Mouse (Mus musculus) hindbrain, embryonic 16.5 days (tissue): Measurements from ENCODE around the gene Tiam1. TPM values are rescaled to one million over a fixed set of nuclear protein-coding genes. Genes with fewer than 3 reads are reported as not detected.

Source experiments
- ATAC-seq: fragments of 200-750 bp; cut with Nextera tagmentation; 2 replicates; pipeline ENCODE4 v1.8.0; 2017; ENCODE audit warnings: moderate TSS enrichment, moderate library complexity
- H3K27ac ChIP-seq: fragments of 300-500 bp; sonication (generic); 2 replicates; pipeline ENCODE4 v1.5.1; 2014; ENCODE audit warnings: low read depth, mild to moderate bottlenecking, control low read depth, low read length, moderate library complexity
- H3K27me3 ChIP-seq: fragments of 300-500 bp; sonication (generic); replicated peaks from 2 replicates; pipeline ENCODE4 v1.6.1; 2014; ENCODE audit warnings: low read length; ENCODE audit not compliant: control insufficient read depth, insufficient read depth
- H3K36me3 ChIP-seq: fragments of 300-500 bp; sonication (generic); 2 replicates; pipeline ENCODE4 v1.6.1; 2014; ENCODE audit warnings: mild to moderate bottlenecking, low read length, moderate library complexity, mixed read lengths; ENCODE audit not compliant: control insufficient read depth, insufficient read depth
- H3K4me1 ChIP-seq: fragments of 300-500 bp; sonication (generic); 2 replicates; pipeline ENCODE4 v1.6.1; 2014; ENCODE audit warnings: low read depth, low read length; ENCODE audit not compliant: control insufficient read depth, insufficient read depth
- H3K4me2 ChIP-seq: fragments of 300-500 bp; sonication (generic); 2 replicates; pipeline ENCODE4 v1.6.1; 2014; ENCODE audit warnings: mild to moderate bottlenecking, low read length, control low read depth, moderate library complexity
- H3K4me3 ChIP-seq: fragments of 300-500 bp; sonication (generic); 2 replicates; pipeline ENCODE4 v1.5.1; 2014; ENCODE audit warnings: mild to moderate bottlenecking, low read length, control low read depth, moderate library complexity
- H3K9ac ChIP-seq: fragments of 300-500 bp; sonication (generic); 2 replicates; pipeline ENCODE4 v1.6.1; 2014; ENCODE audit warnings: low read depth, mild to moderate bottlenecking, control low read depth, low read length, moderate library complexity
- H3K9me3 ChIP-seq: fragments of 300-500 bp; sonication (generic); 2 replicates; pipeline ENCODE4 v1.6.1; 2014; ENCODE audit warnings: mild to moderate bottlenecking, low read length, moderate library complexity; ENCODE audit not compliant: control insufficient read depth
- WGBS: fragments of 180-500 bp; shearing (Covaris S2); extraction: QIAGEN DNeasy Blood & Tissue Kit; methylation state at CpG from one replicate; pipeline ENCODE4 v1.1.7; 2014; 5-methylcytosine and 5-hydroxymethylcytosine counted together
- polyA plus RNA-seq: library from polyadenylated mRNA; unstranded; fragments of >200 nt; fragmentation: Nextera tagmentation; extraction: Ambion mirVana; gene quantifications from 2 replicates; pipeline ENCODE4 v1.2.1, GENCODE M21; 2015

Gene Tiam1
- polyA plus RNA-seq, 1 experiment from 2014 or later, result 16.6 TPM

DNA sequence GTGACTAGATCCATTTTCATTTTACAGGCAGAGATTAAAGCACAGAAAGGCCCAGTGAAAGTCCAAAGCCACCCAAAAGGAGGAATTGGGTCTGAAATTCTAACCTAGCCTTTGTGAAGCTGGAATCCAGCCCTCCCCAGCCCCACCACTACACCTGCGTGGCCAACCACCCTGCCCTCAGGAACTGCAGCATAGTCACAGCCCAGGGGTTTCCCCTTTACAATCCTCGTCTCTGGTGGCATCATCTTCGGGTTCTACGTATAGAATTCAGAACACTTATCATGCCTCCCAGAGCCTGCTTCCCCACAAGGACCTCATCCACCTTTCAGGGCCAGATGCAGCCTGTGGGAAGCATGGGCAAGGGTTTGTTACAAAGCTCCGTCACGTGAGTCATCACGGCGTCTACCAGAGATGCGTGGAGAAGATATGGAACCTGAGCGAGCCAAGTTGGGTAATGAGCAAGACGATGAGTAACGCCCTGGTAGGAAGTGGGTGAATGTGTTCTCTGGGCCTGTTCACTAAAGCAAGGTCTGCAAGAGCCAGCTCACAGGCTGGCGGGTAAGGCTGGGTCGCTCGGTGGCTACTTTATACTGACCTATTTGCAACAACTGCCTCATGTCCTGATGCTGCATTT lies 170.6 kb downstream of the Tiam1 start:
- no peaks in the 10 kb centered on the region for H3K36me3 ChIP-seq
- no peak overlapping the region for H3K4me2 ChIP-seq
- no peak overlapping the region for H3K9ac ChIP-seq
- no peaks in the 10 kb centered on the region for H3K27me3 ChIP-seq
- 95% methylated on average over 15 of the region's 15 CpGs for WGBS
- H3K4me3 ChIP-seq, result no peak overlapping the region
- no peak for ATAC-seq
- no peak overlapping the region for H3K27ac ChIP-seq
- H3K4me1 ChIP-seq, result no peaks in the 10 kb centered on the region
- no peaks in the 10 kb centered on the region for H3K9me3 ChIP-seq

DNA sequence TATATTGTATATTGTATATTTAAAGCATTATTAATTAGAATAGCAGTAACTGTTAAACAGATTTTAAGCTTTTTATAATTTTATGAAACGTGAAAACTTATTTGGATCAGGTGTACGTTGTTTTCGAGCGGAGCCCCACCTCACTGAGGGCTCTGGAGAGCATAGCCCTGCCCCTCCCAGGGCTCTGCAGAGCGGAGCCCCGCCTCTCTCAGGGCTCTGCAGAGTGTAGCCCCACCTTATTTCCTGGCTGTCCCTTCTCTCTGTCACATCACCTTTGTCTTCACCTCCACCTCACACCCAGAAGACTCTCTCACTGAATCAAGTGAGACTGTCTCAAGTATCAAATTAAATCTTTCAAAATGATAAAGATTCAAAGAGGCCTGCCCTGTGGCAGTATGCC lies 171.6 kb downstream of the Tiam1 start:
- Histone ChIP-seq H3K27ac (no peak overlapping the region), H3K4me3 (no peak overlapping the region), H3K4me1 (no peaks in the 10 kb centered on the region), H3K9me3 (no peaks in the 10 kb centered on the region), H3K9ac (no peak overlapping the region), H3K27me3 (no peaks in the 10 kb centered on the region), H3K4me2 (no peak overlapping the region), H3K36me3 (no peaks in the 10 kb centered on the region)
- WGBS, result 93% methylated on average over 6 of the region's 6 CpGs
- no peak for ATAC-seq

- Histone ChIP-seq H3K27ac (no peak overlapping the region), H3K9ac (no peak overlapping the region), H3K27me3 (no peaks in the 10 kb centered on the region), H3K4me2 (no peak overlapping the region), H3K4me3 (no peak overlapping the region), H3K36me3 (no peaks in the 10 kb centered on the region), H3K9me3 (peaks cover 6% of the 10 kb centered on the region), H3K4me1 (no peaks in the 10 kb centered on the region)
- ATAC-seq, result no peak
- WGBS, result 77% methylated on average over 6 of the region's 6 CpGs
These were observed 175.5 kb downstream of the Tiam1 start for GRCm38 (mm10) chr16:89968058-89968457.

DNA sequence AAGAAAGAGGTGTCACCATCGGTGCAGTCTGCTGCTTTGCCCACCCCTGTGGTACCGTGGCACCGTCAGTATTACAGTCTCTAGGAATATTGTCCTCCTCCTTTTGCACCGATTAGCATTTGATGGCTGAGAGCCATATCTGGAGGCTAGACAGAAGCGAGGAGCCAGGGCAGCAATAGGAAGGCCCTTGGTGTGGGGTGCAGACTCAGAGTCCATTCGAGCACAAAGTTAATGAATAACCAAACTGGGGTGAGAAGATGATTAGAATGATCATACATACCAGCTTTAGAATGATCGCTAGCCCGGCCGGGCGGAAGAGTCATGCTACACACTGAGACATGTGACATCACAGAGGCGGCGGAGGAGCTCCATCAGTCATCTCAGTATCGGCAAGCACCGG lies 180.7 kb downstream of the Tiam1 start:
- Histone ChIP-seq H3K27ac (no peak overlapping the region), H3K9me3 (peaks cover 6% of the 10 kb centered on the region), H3K27me3 (no peaks in the 10 kb centered on the region), H3K9ac (no peak overlapping the region), H3K4me1 (peaks cover 12% of the 10 kb centered on the region), H3K4me3 (no peak overlapping the region), H3K36me3 (no peaks in the 10 kb centered on the region), H3K4me2 (no peak overlapping the region)
- ATAC-seq, result no peak
- 88% methylated on average over 14 of the region's 14 CpGs for WGBS

DNA sequence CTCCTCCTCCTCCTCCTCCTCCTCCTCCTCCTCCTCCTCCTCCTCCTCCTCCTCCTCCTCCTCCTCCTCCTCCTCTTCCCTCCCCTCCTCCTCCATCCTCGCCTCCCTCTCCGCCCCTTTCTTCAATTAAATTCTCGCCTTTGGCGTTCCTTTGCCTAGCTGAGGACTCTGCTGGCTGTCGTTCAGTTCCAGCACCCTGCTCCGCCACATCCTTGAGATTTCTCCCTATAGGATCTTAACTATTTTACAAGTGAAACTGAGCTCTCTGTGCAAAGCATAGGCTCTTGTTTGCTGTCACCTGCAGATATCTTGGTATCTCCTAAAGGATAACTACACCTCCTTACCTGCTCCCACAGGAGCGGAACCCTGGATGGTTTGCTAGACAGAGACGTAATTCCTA lies 182.7 kb downstream of the Tiam1 start:
- Histone ChIP-seq H3K4me1 (peaks cover 12% of the 10 kb centered on the region), H3K36me3 (no peaks in the 10 kb centered on the region), H3K27me3 (no peaks in the 10 kb centered on the region), H3K4me2 (peak overlapping the region; percentile 85), H3K4me3 (peak overlapping the region; percentile 42), H3K9ac (no peak overlapping the region), H3K9me3 (peaks cover 2% of the 10 kb centered on the region), H3K27ac (no peak overlapping the region)
- 0 out of 2 replicates have a peak, but pooled peaks have one; percentile 18 for ATAC-seq
- WGBS, result 18% methylated on average over 7 of the region's 8 CpGs

- under 1% methylated on average over 33 of the region's 33 CpGs for WGBS
- H3K4me1 ChIP-seq, result peaks cover 12% of the 10 kb centered on the region
- no peaks in the 10 kb centered on the region for H3K9me3 ChIP-seq
- H3K4me2 ChIP-seq, result peak overlapping the region; percentile 85
- no peak overlapping the region for H3K27ac ChIP-seq
- peak overlapping the region; percentile 42 for H3K4me3 ChIP-seq
- no peaks in the 10 kb centered on the region for H3K27me3 ChIP-seq
- peak overlapping the region; percentile 59; the same call in 1 of the 2 replicates for H3K9ac ChIP-seq
- no peaks in the 10 kb centered on the region for H3K36me3 ChIP-seq
- ATAC-seq, result peak; percentile 68
These were observed 183.2 kb downstream of the Tiam1 start for GRCm38 (mm10) chr16:89960186-89960878.

DNA sequence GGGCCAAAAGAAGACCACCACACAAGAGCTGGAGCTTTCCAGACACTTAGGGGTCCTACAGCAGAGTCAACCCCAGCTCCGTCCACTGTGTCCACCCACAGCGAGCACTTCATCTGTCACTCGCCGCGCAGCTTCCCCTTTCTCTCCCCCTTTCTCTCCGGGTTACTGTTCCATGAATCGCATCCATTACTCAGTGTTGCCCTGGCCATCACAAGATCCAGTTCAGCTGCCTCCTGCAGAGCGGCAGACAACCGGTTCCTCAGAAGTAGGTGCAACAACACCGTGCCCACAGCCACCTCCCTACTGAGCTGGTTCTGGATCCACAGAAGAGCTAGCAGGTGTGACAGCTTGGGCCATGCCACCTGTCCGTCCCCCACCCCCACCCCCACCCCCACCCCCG lies 184.6 kb downstream of the Tiam1 start:
- Histone ChIP-seq H3K9me3 (no peaks in the 10 kb centered on the region), H3K27me3 (no peaks in the 10 kb centered on the region), H3K4me1 (peaks cover 12% of the 10 kb centered on the region), H3K9ac (no peak overlapping the region), H3K4me3 (no peak overlapping the region), H3K4me2 (peak overlapping the region; percentile 38), H3K36me3 (no peaks in the 10 kb centered on the region), H3K27ac (no peak overlapping the region)
- 16% methylated on average over 12 of the region's 12 CpGs for WGBS
- 0 out of 2 replicates have a peak, but pooled peaks have one; percentile 18 for ATAC-seq

DNA sequence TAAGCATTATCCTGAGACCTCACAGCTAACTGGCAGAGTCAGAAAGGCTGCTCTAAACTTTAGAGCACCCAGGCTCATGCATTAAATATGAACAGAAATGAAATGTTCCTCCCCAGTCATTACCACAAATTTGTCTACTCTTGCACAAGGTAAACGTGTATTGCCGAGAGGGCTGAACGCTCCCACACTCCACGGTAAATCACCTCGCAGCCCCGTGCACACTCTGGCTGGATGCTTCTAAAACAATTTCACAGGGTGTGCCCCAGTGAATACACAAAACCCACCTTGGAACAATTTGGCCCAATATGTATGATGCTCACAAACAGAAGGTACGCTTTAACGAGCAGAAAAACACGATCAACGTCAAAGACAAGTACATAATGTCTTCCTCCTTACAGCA lies 185.5 kb downstream of the Tiam1 start:
- no peaks in the 10 kb centered on the region for H3K27me3 ChIP-seq
- no peak for ATAC-seq
- H3K4me3 ChIP-seq, result no peak overlapping the region
- no peak overlapping the region for H3K27ac ChIP-seq
- H3K4me2 ChIP-seq, result no peak overlapping the region
- no peaks in the 10 kb centered on the region for H3K9me3 ChIP-seq
- H3K36me3 ChIP-seq, result no peaks in the 10 kb centered on the region
- no peak overlapping the region for H3K9ac ChIP-seq
- H3K4me1 ChIP-seq, result peaks cover 12% of the 10 kb centered on the region
- WGBS, result 65% methylated on average over 10 of the region's 10 CpGs

GRCm38 (mm10) chr16:89954525-89954924 lies 189.0 kb downstream of the Tiam1 start:
- Histone ChIP-seq H3K9me3 (no peaks in the 10 kb centered on the region), H3K4me2 (no peak overlapping the region), H3K27me3 (no peaks in the 10 kb centered on the region), H3K36me3 (no peaks in the 10 kb centered on the region), H3K9ac (no peak overlapping the region), H3K27ac (no peak overlapping the region), H3K4me3 (no peak overlapping the region), H3K4me1 (peaks cover 3% of the 10 kb centered on the region)
- WGBS, result 69% methylated on average over 8 of the region's 8 CpGs
- no peak for ATAC-seq
